Mouse (Mus musculus) neutrophil, adult 5-6 weeks (primary cell): ENCODE data around the gene Prelid3b. TPM values are rescaled to one million over a fixed set of nuclear protein-coding genes. Genes with fewer than 3 reads are reported as not detected.

ENCODE experiments used
- ATAC-seq: fragments of 151-379, 151-347 bp; 2 replicates; pipeline ENCODE4 v1.8.0; 2017; ENCODE audit warnings: mild to moderate bottlenecking, moderate TSS enrichment; ENCODE audit not compliant: insufficient number of reproducible peaks, poor library complexity, low FRiP score, severe bottlenecking; ENCODE audit errors: extremely low read depth
- total RNA-seq: library from RNA; stranded (forward); fragments of 200-1000 nt; gene quantifications from 2 replicates; pipeline ENCODE4 v1.2.3, GENCODE M21; 2017

Gene Prelid3b
- total RNA-seq, 1 experiment from 2014 or later: 77.4 TPM

DNA sequence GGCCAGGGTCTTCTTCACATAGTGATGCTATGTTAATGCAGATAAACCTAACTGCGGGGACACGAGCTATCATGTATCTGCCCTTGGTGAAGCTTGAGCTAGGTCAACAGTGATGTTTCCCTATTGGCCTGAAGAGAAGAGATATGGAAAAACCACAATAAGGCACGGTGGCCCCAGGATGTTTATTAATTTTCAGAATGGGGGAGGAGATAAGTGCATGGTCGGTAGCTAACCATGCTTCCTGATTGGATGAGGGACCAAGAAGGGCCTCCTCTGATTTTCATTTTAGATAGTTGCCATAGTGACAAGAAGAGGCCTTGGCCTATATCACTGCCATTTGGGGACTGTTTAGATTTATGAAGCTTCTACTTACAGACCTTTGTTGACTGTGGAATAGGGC, 2.5 kb downstream of the Prelid3b start:
- ATAC-seq: no peak

DNA sequence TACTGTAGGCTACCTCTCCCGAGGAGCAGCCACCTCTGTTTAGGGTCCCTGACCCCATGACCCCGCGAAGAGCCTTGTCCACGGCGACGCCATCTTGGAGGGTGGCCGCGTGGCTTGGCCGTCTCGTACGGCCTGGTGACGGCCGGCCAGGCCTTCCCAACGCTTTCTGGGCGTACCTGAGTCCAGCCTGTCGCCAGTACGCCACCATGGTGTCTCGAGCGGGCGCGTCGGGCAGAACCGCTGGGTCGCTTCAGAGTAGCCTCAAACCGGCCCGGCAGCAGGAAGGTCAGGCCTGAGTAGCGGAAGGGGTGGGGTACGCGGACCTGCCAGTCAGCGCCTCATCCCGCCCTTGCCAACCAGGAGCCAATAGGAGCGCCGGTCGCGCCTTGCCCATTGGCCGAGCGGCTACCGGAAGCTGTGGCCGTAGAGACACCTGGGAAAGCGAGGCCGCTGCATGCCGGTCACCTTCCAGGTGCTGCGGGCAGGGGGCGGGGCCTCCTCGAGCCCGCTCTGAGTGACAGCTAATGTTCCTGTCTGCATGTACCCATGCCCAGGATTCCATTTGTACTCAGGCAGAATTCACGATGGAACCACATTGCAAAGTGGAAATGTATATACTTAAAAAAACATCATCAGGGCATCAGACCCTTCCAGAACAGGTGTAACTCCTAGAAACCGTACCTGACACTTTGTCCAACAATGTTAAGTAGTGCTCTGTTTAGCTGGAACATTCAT, 8.9 kb downstream of the Prelid3b start, which contains the start of gene Atp5e:
TSS of gene Atp5e (minus strand) at position 317 of the 735 bp plus-strand sequence.
- ATAC-seq: peak; percentile 99

DNA sequence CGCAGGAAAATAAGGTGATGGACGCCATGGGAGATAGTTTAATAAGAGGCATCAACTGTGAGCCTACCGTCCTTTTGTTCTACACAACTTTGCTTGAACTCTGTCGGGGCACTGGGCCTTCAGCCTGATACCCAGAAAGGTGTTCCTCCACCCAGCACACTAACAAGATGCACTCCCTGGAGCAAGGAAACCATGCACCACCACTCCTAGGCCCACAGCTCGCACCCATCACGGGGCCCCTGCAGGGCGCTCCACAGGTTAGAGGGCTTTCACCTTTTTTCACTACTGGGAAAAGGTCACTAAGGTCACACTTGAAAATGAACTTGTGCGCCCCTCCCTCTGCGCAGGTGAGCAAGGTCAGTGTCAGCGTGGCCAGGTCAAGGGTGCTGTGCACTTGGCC, 9.5 kb downstream of the Prelid3b start:
- no peak for ATAC-seq

DNA sequence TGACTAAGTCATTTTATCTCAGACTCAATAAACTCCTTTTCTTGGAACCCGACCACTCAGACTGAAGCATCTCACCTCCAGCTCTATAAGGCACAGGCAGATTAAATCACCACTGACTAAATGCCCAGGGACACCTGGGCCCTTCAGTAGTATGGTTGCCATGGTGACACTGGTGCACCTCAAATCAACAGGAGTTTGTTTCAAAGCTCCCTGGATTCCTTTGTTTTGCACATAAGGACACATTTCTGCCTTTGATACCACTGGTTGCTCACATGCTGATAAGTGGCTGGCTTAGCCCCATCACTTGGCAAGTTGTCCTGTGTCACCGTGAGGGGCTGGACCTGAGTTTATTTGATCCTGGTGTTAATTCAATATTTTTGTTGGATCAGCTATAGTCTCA, 13.5 kb downstream of the Prelid3b start:
- no peak for ATAC-seq

DNA sequence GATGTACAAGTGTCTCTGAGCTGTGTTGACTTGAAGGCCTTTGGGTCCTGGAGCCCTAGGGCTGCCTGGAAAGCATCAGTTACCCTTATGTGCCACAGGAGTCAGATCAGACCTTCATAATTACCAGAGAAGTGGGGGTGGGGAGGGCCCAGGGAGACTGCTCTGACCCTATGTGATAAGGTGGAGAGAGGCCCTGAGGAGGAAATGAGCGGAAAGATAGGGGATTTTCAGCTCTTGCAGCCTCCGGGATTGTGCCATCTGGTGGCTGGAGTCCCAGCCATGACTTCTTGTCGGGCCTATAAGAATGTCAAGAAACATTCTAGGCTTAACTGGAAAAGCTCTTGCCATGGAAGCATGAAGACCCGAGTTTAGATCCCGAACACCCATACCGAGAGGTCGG, 19.2 kb downstream of the Prelid3b start:
- no peak for ATAC-seq

DNA sequence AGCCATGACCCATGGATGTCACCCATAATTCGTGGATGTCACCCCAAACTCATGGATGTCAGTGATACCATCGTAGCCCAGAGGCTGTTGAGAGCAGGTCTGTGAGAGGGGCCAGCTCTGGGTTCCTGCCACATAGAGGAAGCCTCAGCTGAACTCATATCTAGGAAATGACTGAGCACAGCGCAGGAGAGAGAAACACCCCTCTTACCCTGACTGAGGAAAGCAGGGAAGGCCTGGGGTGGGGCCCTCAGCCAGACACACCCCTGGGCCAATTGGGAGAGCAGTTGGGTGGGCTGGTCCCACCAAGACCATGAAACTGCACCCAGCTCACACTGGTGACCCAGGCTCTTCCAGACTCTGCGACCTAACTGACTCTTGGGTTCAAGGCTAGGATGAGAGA, 22.5 kb downstream of the Prelid3b start, which contains the start of gene Tubb1:
TSS of gene Tubb1 (plus strand) at position 343 of the 400 bp plus-strand sequence.
- ATAC-seq: no peak

DNA sequence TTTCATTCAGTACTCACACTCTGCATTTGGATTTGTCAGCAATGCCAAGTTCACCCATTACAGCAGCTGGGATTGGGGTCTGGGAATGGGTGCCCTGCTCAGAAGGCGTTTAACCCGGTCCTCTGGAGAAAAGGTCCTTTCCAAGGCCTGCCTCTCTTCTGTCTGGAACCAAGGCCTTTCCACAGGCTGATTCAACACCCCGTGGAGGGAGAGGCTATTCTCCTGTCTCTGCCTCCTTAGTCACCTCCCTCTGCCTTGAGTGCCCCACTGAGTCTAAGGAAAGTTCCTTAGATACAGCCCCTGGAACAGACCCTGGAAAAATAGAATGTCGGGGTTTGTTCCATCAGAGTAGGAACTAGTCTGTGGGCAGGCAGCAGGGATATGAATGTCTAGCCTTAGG, 24.5 kb downstream of the Prelid3b start:
- no peak for ATAC-seq

DNA sequence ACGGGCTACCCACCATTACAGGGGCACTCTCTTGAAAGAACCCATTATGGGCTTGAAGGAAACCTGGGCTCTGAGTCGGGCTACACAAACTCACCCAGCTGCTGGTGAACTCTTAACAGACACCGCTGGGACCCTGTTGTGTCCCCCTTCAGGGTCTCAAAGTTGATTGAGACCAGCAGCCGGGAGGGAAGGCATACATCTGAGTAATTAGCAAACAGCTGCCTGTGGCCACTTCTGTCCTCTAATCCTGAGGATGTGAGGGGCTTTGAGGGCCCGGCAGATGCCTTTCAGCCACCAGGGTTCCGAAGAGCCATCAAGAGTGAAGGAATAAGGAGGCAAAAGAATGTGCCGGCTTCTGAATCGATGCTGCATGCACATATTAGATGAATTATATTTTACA, 26.0 kb downstream of the Prelid3b start:
- no peak for ATAC-seq

DNA sequence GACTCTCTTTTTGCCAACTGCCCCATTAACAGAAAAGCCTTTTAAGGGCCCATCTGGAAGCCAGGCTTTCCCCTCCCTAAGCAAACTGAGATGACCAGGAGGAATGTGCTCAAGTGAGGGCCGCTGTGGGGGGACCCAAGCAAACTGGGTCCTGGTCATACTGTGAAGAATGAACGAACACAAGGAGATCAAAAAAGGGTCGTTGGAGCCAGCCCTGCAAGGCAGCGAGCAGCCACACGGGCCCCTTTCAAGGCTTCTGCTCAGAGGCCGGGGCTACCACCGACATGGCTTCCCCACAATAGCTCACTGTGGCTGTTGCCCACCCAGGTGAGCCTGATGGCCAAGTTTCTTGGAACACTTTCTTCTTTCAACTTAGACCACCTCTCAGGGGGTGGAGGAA, 26.4 kb downstream of the Prelid3b start:
- ATAC-seq: no peak

DNA sequence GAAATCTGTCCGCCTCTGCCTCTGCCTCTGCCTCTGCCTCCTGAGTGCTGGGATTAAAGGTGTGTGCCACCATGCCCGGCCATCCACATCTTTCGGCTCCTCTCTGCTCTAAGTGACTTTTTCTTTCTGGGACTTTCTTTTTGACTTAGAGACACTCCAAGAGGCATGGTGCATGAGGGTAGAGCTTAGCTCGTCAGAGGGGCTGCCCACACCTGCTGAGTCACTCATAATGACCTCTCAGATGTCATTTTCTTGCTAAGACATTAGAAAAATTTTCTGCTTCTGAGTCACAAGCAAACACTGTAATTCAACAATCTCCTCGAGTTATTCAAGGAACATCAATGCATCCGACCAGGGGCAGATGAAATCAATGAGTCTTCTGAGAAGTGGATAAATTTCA, 27.9 kb downstream of the Prelid3b start:
- no peak for ATAC-seq

DNA sequence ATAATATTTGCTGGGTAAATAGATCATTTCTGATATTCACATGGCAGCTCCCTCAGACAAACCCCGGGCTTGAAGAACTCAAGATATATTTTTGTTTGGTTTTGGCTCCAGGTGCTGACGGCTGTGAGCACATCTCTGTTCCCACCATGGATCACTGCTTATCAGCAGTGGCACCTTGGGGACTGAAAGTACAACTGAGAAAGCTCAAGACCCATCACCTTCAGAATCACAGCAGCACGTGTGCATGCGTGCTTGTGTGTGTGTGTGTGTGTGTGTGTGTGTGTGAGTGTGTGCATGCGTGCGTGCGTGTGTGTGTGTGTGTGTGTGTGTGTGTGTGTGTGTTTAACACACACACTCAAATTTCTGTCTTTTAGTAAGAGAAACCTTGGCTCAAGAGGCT, 28.5 kb downstream of the Prelid3b start:
- ATAC-seq: no peak

DNA sequence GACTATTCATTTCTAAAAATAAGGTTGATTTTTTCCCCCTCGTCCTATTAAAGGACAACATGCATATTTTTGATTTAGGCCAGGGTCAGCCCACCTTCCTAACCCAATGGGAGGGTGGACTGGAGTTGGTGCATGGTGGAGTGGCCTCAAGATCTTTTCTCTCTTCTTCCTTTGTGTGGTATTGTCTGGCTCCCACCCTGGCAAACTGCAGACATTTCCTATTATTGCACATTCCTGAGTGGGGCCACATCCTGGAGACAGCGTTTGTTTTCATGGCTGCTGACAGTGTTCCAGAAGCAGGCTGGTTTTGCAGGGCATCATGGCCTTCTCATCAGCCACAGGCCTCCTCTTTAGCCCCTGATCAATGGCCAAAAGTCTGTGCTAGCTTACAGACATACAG, 29.8 kb downstream of the Prelid3b start:
- ATAC-seq: no peak

DNA sequence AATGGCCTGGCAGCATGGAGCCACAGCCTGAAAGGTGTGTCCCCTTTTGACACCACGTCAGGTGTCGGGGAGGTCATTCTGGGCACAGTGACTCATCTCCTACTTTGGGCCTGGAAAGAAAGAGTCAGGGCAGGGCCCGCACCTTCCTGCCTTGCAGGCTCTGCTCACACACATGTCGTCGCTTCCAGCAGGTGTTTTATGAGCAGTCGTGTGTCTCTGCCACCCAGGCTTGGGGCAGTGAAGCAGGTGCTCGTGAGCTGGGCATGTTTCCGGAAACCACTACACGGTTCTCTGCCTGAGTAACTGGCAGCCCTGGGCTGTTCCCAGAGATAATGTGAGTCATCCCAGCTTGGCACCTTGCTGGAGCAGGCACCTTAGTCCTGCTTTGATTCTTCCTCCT, 30.4 kb downstream of the Prelid3b start:
- no peak for ATAC-seq

DNA sequence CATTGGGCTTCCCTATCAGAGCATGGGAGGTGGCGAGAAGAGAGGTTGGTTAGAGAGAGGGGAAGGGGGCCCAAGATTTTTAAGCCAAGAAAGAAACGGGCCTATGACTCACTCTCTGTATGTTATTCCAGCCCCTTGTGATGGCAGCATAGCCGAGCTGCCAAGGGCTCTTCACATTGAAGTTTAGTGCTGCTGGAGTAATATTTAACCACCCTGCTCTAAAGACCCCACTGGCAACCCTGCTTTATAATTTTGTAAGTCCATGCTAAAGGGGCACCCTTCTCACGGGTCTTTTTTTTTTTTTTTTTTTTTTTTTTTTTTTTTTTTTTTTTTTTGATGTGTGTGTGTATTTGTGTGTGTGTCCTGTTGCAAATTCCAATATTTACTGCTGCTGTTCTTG, 31.0 kb downstream of the Prelid3b start:
- ATAC-seq: no peak

DNA sequence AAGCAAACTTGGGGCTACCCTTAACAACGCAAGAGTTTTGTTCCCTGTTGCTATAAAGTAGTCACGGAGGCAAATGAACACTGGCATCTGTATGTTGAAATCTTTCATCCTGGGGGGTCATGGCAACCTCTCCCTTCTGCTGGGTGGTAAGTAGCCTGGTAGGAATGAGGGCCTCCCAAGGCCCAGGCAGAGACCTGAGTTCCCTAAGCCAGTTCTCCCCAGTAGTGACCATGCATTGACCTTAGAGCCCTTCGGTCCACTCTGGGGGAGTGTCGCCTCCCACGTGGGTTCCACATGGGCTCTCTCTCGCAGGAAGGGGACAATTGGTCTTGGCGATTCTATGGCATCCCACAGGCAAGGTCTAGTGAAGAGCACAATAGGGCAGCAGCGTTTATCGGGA, 32.9 kb downstream of the Prelid3b start:
- ATAC-seq: no peak

DNA sequence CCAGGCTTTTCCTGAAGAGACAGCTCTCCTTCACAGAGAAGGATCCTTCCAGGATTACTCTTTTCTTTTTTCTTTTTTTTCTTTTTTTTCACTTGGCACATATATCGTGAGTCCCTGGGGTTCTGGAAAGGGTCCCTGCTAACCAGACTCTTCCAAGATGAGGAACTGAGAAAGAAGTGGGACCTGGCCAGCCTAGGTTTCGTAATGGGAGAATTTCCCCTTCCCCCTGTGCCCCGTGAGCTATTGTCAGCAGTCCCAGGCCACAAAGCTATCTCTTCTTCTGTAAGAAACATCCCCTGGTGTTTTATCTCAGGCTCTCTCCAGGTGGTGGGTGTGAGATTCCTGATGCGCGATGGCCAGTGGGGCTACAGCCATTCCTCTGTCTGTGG, 33.4 kb downstream of the Prelid3b start:
- ATAC-seq: no peak

DNA sequence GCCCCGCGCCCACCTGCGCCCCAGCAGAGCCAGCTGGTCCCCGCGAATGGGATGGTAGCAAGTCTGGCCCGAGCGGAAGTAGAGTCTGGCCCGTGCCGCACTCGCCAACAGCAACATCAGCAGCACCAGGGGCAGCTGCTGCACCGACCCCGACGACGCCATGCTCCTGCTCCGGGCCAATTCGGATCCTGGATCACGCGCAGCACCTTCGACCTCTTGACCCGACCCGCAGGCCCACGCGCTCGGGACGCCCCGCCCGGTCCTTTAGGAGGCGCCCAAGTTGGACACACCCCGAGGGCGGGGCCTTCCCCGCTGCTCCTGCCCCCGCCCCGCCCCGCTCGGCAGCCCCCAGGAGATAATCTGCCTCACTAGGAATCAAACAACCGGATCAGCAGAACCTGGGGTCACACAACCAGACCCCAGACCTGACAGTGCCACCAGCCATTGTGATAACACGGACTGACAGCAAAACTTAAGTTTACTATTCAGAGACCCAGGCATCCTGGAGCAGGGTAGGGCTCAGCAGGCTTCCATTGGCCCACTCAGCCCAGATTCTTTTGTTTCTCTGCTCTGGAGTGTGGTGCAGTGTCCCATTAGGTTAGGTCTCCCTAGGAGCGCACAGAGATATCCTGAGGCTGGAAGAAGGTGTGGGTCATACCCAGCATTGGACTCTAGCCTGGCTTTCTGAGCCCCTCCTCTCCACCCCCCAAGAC, 34.0 kb downstream of the Prelid3b start, which contains the start of gene Ctsz:
TSS of gene Ctsz (minus strand) at position 303 of the 713 bp plus-strand sequence.
- peak; percentile 17; the same call in 1 of the 2 replicates for ATAC-seq

DNA sequence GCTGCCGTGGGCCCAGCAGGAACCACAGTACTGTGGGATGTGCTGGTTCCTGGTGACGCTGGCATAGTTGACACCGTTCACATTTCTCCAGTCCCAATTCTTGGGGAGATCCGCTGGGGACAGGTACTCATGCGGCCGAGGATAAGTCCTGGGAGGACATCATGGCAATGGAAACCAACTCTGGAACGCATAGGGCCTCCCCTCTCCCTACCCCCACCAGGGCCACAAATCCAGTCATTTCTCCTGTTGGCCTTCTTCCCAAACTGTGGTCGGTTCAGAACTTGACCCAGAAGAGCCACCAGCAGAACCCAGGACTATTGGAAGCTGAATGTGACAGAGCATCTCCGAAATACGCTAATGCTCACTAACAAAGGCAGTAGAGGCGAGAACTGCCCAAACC, 34.7 kb downstream of the Prelid3b start:
- ATAC-seq: no peak

DNA sequence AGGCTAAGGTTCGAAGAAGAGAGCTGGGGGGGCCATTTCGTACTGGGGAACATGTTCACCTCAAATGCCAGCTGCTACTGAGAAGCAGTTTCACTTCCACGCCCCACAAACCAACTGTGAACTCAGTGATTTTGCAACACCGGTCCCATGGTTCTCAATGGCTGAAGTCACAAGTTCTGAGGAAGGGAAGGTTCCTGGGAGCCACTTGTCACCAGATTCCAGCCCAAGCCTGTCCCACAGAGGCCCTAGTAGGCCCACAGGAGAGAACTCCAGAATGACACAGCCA, 35.2 kb downstream of the Prelid3b start:
- peak; percentile 49 for ATAC-seq

DNA sequence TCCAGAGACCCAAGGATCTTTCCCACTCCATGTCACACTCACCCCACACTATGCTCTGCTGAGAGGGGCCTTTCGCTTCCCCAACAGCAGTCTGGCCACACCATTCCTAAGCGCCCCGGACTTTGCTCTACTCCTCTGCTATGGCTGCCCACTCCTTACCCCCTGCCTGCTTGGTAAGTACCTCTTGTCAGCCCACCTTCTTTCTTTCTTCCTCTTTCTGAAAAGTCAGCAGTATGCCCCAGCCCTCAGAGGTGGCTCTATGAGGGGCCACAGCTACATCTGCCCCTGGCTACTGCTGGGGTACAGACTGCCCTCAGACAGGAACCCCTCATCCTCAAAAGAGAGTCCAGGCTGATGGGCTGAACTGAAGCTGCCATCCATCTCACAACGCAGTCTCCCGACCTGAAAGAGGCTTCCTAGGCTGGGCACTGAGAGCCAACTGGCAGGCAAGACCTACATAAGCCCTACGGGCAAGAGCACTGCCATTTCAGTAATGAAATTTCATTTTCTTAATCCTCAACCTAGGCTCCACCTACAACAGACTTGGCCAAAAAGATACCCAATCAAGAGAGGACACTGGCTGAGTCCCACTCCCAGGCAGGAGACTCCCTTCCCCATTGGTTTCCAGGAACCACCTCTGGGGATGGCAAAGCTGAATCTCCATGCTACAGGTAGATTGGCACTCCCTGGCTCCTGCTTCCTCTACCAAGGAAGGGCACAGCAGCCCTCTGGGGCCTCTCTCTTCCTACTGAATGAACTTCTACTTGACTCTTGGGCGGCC, 35.8 kb downstream of the Prelid3b start:
- ATAC-seq: no peak
